Mouse (Mus musculus) granulocyte monocyte progenitor cell, adult 5-6 weeks (primary cell): ENCODE data around the gene Shisal1. TPM values are rescaled to one million over a fixed set of nuclear protein-coding genes. Genes with fewer than 3 reads are reported as not detected.

Source experiments
- ATAC-seq: replicated peaks from 2 replicates; pipeline ENCODE4 v1.8.0; 2016; ENCODE audit warnings: mild to moderate bottlenecking, moderate TSS enrichment, inconsistent platforms; ENCODE audit not compliant: poor library complexity, severe bottlenecking
- total RNA-seq, 2 experiments: library from RNA; stranded (forward) in 1 of 2; stranded (reverse) in 1 of 2; fragments of 200-712, 200-1000 nt in 1 of 2; fragments of >200 nt in 1 of 2; fragmentation: Nextera tagmentation in 1 of 2; gene quantifications; 2 replicates each; pipeline ENCODE4 v1.2.3; 2014 to 2017

Shisal1 gene
- total RNA-seq, 2 experiments from 2014 or later = not detected

- ATAC-seq = no peak
These were observed 60.8 kb downstream of the Shisal1 start for GRCm38 (mm10) chr15:84385995-84386565.

DNA sequence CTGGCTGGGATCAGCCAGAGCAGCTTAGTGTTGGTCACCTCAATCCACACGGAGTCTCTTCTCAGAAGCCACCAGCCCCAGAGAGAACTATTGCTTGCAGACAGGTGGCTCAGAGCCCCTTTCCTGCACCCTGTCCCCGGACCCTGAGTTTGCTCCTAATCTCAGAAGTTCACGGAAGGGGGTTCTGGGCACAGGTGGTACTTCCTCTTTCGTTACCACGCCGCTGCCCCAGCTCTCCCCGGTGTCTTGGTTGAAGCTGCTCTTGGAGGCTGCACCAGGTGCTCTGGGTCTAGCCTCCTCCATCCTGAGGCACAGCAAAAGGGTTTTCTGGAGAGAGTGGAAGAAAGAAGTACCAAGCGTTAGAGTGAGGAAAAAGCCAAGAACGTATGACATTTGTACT is 62.8 kb downstream of the Shisal1 start:
- no peak for ATAC-seq

DNA sequence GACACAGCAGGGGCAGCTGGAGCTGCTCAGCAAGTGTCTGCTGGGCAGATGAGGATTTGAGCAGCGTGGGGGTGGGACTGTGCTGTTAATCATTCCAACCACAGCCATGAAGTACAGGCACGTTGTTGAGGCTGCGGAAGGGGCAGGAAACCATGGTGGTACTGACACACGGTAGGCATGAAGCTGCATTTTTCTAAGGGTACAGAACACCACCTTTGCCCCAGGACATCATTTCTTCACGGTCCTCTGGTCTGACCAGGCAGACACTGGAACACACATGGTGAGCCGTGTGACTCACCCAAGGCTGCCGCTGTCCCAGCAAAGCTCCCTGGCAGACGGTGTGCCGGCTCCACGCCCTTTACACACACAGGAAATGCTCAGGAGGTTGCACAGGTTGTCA is 66.7 kb downstream of the Shisal1 start:
- 0 out of 2 replicates have a peak, but pooled peaks have one; percentile 22 for ATAC-seq

GRCm38 (mm10) chr15:84378734-84379133 is 68.2 kb downstream of the Shisal1 start:
- ATAC-seq = no peak

DNA sequence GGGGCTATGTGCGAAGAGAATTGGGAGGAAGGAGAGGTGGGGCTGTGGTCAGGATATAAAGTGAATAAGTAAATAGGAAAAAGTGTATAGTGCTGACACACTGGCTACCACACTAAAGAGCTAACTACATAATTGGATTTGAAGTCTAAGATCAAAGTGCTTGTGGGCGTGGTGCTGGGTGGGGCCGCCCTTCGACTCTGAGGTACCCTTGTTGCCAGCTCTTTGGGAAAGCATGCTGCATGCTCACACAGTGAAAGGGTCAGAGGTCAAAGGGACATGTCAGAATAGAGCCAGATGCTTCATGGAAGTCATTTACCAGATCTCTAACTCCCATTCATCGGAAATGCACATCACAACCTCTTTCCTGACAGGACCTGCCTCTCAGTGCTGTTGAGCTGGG is 74.1 kb downstream of the Shisal1 start:
- ATAC-seq = no peak

GRCm38 (mm10) chr15:84367402-84367801 is 79.5 kb downstream of the Shisal1 start:
- ATAC-seq = no peak

GRCm38 (mm10) chr15:84366574-84366989 is 80.3 kb downstream of the Shisal1 start:
- no peak for ATAC-seq

- ATAC-seq = no peak
These were observed 81.1 kb downstream of the Shisal1 start for GRCm38 (mm10) chr15:84365675-84366381.

GRCm38 (mm10) chr15:84364746-84365145 is 82.2 kb downstream of the Shisal1 start:
- no peak for ATAC-seq

DNA sequence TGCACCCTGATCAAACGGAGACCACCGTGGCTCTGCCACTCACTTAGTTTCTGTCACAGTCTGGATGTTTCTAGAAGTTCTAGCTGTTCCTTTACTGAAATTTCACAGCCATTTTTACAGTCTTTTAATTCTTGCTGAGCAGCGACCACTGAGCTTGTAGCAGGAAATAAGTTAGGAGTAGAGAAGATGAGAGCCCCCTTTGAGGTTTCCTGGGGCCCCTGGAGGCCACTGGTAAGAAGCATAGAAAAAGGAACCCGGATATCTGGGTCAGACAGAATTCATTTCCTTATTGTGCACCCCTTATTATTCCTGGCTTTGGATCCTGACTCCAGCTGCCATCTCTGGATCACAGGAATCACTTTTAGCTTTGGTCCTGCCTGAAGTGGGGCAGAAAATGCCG is 91.8 kb downstream of the Shisal1 start:
- ATAC-seq = no peak

DNA sequence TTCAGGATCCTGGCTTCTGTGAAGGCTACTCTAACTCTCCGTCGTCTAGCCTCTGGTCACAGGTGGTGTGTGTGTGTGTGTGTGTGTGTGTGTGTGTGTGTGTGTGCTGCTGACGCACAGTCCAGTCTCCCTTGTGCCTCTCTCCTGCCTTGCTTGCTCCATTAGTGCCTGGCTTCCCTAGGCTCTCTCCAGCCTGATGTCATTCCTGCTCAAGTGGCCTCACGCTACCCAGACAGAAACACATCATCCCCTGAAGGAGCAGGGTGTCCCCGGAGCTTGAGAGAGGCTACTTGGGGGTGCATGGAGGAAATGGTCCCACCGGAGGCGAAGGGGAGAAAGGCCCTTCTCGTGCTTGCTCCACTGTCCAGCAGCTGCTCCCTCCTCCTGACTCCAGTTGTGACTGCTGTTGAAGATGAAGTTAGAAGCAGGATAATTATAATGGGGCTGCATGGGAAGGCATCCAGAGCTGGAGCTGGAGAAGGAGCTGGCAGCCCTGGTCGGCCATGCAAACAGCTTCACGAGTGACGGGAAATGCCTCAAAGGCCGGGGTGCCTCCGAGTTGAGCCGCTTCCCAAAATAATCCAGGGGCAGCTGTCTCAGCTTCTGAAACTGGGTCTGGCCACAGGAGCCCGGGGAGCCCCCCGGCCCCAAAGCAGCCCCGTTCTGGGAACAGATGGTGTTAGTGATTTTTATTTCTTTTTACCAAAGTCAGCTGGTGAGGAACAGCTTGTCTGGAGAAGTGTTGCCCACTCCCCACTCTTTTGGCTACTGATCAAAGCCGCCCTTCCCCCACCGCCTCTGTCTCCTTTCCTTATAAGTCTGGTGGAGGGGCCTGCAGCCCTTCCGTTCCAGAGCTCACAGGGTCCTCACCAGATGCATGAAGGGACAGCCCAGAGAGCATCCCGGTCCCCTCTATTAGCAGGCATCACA is 94.7 kb downstream of the Shisal1 start:
- ATAC-seq = no peak

GRCm38 (mm10) chr15:84351342-84351741 is 95.6 kb downstream of the Shisal1 start:
- peak; percentile 81 for ATAC-seq

DNA sequence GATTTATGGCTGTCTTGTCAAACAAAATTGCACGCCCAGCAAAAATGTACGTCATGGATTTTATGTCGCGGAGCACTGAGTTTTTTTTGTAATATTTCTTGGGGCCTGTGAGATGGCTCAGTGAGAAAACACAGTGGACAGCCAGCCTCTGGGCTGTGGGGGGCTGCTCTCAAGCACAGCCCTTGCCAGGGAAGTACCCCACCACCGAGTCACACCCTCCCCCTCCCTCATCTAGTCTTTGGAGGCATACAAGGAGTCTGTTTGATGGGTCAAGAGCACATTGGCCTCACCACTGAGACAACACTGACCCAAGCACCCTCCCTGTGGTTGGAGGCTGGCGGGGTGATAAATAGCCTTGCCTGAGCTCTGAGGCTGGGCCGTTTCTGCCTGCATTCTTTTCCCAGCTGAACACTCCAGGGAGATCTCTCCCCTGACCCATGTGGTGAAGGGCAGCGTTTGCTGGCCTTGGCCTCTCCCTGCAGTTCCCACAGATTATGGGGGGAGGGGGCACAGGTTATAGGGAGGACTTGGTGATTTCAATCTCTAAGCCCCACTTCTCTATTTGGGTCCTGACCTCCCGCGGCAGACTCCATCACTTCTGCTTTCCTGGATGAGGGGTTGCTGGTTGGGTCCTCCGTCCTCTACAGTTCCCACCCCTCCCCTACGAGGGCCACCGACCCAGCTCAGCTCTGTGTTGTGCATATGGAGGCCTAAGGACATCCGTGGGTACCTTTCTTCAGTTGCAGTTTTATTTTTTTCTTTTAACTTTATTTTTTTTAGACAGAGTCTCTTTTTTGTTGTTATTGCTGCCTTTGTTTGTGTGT is 96.8 kb downstream of the Shisal1 start:
- peak; percentile 78 for ATAC-seq

- ATAC-seq = no peak
These were observed 98.1 kb downstream of the Shisal1 start for GRCm38 (mm10) chr15:84348769-84349168.

GRCm38 (mm10) chr15:84340926-84341325 is 106.0 kb downstream of the Shisal1 start:
- no peak for ATAC-seq

GRCm38 (mm10) chr15:84337599-84337998 is 109.3 kb downstream of the Shisal1 start:
- no peak for ATAC-seq

DNA sequence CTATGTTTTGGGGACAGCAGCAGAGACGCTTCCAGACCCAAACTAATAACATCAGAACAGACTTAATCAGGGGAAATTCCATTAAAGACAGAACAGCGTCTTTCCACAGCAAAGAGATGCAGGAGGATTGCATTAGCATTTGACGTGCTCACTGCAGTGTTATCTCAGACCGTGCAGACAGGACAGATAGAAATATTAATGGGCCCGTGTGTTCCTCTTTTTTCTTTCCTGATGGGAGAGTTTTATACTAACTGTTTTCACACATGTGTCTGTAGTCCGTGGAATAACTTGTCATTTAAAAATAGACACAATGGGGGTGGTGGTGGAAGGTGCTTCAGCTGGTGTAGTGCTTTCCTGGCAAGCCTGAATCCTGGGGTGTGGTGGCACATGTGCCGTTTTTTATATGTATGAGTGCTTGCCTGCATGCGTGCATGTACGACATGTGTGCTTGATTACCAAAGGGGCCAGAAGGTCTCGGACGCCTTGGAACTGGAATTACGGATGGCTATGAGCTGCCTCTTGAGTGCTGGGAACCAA is 110.5 kb downstream of the Shisal1 start:
- no peak for ATAC-seq

GRCm38 (mm10) chr15:84331066-84331612 is 115.8 kb downstream of the Shisal1 start:
- ATAC-seq = no peak

- no peak for ATAC-seq
These were observed 117.0 kb downstream of the Shisal1 start for GRCm38 (mm10) chr15:84329940-84330339.
